Mouse (Mus musculus) natural killer cell, adult 2 months (primary cell): ENCODE results near the gene Echdc3.
A peak's percentile ranks its signal among the peaks of the same experiment; 100 is the strongest.

Experiments
- DNase-seq, 2 experiments: peaks; one replicate each; pipeline ENCODE4 v3.0.0; 2022; ENCODE audit warnings: low spot score in 2 of 2

Echdc3 gene

GRCm38 (mm10) chr2:6212724-6213511, at the start of gene Echdc3:
Gene Echdc3 (minus strand): TSS chr2:6213033.
- peak; percentile 54 to 60 for DNase-seq

GRCm38 (mm10) chr2:6261718-6262117, 48.9 kb upstream of the Echdc3 start:
- DNase-seq = no peak

GRCm38 (mm10) chr2:6261201-6261672, 48.4 kb upstream of the Echdc3 start:
- DNase-seq = no peak

GRCm38 (mm10) chr2:6260661-6261060, 47.8 kb upstream of the Echdc3 start:
- no peak for DNase-seq

- DNase-seq = no peak
Observed at GRCm38 (mm10) chr2:6259182-6259581, 46.3 kb upstream of the Echdc3 start.

- DNase-seq = no peak
Observed at GRCm38 (mm10) chr2:6258026-6258425, 45.2 kb upstream of the Echdc3 start.

GRCm38 (mm10) chr2:6257146-6257545, 44.3 kb upstream of the Echdc3 start:
- no peak for DNase-seq

GRCm38 (mm10) chr2:6255989-6256841, 43.4 kb upstream of the Echdc3 start:
- peak; percentile 2 to 78 for DNase-seq

GRCm38 (mm10) chr2:6255402-6255988, 42.7 kb upstream of the Echdc3 start:
- no peak for DNase-seq

GRCm38 (mm10) chr2:6252491-6252890, 39.7 kb upstream of the Echdc3 start:
- DNase-seq = no peak

GRCm38 (mm10) chr2:6251076-6251496, 38.3 kb upstream of the Echdc3 start:
- no peak for DNase-seq

GRCm38 (mm10) chr2:6241446-6241845, 28.6 kb upstream of the Echdc3 start:
- DNase-seq = no peak

GRCm38 (mm10) chr2:6240072-6240471, 27.2 kb upstream of the Echdc3 start:
- DNase-seq = no peak

- DNase-seq = no peak
Observed at GRCm38 (mm10) chr2:6239333-6239732, 26.5 kb upstream of the Echdc3 start.

- no peak for DNase-seq
Observed at GRCm38 (mm10) chr2:6238679-6239078, 25.8 kb upstream of the Echdc3 start.

- DNase-seq = no peak
Observed at GRCm38 (mm10) chr2:6238244-6238643, 25.4 kb upstream of the Echdc3 start.

GRCm38 (mm10) chr2:6233353-6233752, 20.5 kb upstream of the Echdc3 start:
- no peak for DNase-seq

- DNase-seq = no peak
Observed at GRCm38 (mm10) chr2:6232755-6233154, 19.9 kb upstream of the Echdc3 start.

- no peak for DNase-seq
Observed at GRCm38 (mm10) chr2:6230865-6231264, 18.0 kb upstream of the Echdc3 start.

- no peak for DNase-seq
Observed at GRCm38 (mm10) chr2:6229597-6230290, 16.9 kb upstream of the Echdc3 start.

- DNase-seq = no peak
Observed at GRCm38 (mm10) chr2:6227059-6227445, 14.2 kb upstream of the Echdc3 start.
